Mouse (Mus musculus): Measurements from ENCODE around the gene Gm6657. TPM values are rescaled to one million over a fixed set of nuclear protein-coding genes. Genes with fewer than 3 reads are reported as not detected.

Gene Gm6657
- not detected in 2 replicates for polyA plus RNA-seq (2016; fragmentation: Nextera tagmentation; extraction: Ambion mirVana)

DNA sequence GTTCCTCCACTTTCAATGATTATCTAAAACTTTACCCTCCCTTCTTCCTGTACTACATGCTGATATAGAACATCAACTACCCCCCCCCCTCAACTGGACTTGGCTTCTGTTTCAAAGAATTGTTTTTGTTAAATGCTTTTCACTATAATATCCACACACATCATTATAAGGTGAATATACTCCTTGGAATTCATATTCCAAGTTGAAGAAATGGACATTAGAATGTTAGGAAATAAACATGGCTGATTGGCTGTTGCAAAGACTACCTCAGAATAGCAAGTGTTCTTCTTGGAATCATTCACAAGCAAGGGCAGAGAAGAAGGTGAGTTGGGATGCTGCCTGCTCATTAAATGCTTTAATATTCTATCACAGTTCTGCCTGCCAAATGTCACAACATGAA lies at the start of gene Gm6657:
Gene Gm6657 (plus strand): TSS at position 301 of the 400 bp plus-strand sequence.
- H3K4me2 ChIP-seq = no peak within 1 kb of the TSS
- 0 out of 2 replicates have a peak, but pooled peaks cover 4% of the 10 kb centered on the region for H3K9me3 ChIP-seq
- H3K36me3 ChIP-seq = no peaks in the 10 kb centered on the region

DNA sequence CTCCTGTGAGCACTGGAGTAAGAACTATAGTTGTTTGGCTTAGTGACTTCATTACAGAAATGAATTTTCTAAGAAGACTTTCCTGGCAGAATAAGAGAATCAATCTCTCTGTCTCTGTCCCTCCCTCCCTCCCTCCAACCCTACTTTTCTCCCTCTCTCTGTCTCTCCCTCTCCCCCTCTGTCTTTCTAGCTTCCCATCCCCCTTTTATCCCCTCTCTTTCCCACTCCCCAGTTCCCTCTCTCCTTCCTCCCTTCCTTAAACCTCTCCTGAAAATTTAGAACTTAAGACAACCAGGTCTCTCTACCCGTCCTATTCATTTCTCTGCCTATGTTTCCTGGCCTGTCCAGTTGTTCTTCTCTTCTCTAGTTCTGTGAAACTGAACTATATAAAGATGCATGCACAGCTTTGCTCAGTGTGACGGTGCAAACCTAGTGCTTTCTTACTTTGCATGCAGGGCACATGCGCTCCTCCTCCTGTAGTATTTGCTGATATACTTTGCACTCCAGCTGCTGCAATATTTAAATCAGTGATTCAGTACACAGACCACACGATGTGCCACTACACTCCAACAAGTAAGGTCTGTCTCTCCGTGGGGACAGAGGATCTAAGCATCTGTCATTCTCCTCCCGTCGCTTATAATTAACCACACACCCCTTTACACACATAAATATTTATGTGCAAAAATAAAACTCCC lies 40.6 kb upstream of the Gm6657 start:
- H3K27me3 ChIP-seq = no peaks in the 10 kb centered on the region
- 43% methylated on average over 7 of the region's 7 CpGs for WGBS
- H3K9ac ChIP-seq (replicated peaks) = no peak overlapping the region
- no peaks in the 10 kb centered on the region for H3K36me3 ChIP-seq
- ATAC-seq (ENCODE audit: insufficient number of reproducible peaks, insufficient read depth, low FRiP score, low TSS enrichment, low read depth) = no peak
- no peaks in the 10 kb centered on the region for H3K9me3 ChIP-seq
- H3K27ac ChIP-seq = no peak overlapping the region
- no peak overlapping the region for H3K4me2 ChIP-seq
- no peaks in the 10 kb centered on the region for H3K4me1 ChIP-seq (replicated peaks)
- no peak overlapping the region for H3K4me3 ChIP-seq (replicated peaks)

More for the DNA sequence above, at the start of gene Gm6657:
- Histone ChIP-seq H3K27ac (no peak within 1 kb of the TSS), H3K9ac (replicated peaks) (no peak within 1 kb of the TSS), H3K27me3 (no peaks in the 10 kb centered on the region), H3K4me1 (replicated peaks) (no peaks in the 10 kb centered on the region), H3K4me3 (replicated peaks) (no peak within 1 kb of the TSS)
- no peak for ATAC-seq (ENCODE audit: insufficient number of reproducible peaks, insufficient read depth, low FRiP score, low TSS enrichment, low read depth)

DNA sequence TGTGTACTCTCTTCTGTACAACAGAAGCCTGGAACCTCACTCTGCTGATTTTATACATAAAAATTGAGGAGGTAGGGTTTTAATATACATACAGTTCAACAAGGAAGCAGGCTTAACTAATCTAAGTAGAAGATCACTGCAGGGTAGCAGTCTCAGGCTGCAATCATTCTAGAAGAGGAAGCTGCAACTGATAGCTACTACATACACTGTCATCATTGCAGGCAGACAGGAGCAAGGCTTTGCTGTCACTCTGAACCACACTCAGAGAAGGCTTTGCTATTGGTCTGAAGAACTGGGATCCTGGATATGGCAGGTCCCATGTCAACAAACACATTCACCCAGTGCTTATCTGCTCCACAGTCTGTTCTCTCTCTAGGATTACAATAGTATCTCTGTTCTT lies 23.9 kb upstream of the Gm6657 start:
- Histone ChIP-seq H3K4me2 (no peak overlapping the region), H3K36me3 (no peaks in the 10 kb centered on the region), H3K9me3 (no peaks in the 10 kb centered on the region), H3K27ac (no peak overlapping the region), H3K4me3 (replicated peaks) (no peak overlapping the region), H3K27me3 (no peaks in the 10 kb centered on the region; the same call in 1 of the 2 replicates), H3K9ac (replicated peaks) (no peak overlapping the region), H3K4me1 (replicated peaks) (no peaks in the 10 kb centered on the region)
- no peak for ATAC-seq (ENCODE audit: insufficient number of reproducible peaks, insufficient read depth, low FRiP score, low TSS enrichment, low read depth)

DNA sequence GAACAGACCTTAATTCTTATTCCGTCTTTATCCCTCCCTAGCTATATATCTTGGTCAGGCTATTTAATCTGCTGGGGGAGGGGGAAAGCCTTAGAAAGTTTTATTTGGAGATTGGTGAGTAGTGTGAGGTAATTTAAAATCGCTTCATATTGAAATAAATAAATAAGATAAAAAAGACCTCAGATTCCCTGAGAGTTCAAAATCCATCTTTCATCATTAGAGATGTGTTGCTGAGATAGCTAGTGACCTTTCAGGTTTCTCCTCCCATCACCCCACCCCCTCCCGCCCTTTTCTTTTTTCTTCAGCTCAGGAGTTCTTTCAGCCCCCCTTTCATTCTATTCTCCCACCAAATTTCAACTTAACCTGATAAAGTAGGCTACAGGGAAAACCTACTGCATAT lies 20.1 kb upstream of the Gm6657 start:
- Histone ChIP-seq H3K9ac (replicated peaks) (no peak overlapping the region), H3K27ac (no peak overlapping the region), H3K4me3 (replicated peaks) (no peak overlapping the region), H3K27me3 (no peaks in the 10 kb centered on the region), H3K4me2 (no peak overlapping the region), H3K9me3 (no peaks in the 10 kb centered on the region), H3K4me1 (replicated peaks) (no peaks in the 10 kb centered on the region), H3K36me3 (no peaks in the 10 kb centered on the region)
- ATAC-seq (ENCODE audit: insufficient number of reproducible peaks, insufficient read depth, low FRiP score, low TSS enrichment, low read depth) = no peak
- WGBS = 78% methylated on average over 3 of the region's 3 CpGs

DNA sequence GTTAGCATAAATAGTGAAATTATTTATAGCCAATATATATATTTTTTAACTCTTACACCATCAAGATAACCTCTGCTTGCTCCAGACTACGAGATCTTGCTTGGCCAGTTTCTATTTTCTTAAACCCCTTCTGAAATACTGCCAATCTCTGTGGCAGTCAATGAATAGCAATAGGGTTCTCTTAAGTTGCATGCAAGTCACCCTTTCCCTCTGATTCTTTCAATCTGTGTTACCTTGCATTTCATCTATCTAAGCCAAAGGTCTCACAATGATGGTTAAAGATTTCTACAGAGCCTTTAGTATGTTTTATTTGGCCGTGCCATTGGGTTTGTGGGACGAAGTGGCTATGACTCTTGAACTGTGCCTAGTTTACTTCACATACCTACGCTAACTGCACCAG lies 19.4 kb upstream of the Gm6657 start:
- Histone ChIP-seq H3K4me1 (replicated peaks) (no peaks in the 10 kb centered on the region), H3K9me3 (no peaks in the 10 kb centered on the region), H3K4me2 (no peak overlapping the region), H3K27ac (no peak overlapping the region), H3K36me3 (no peaks in the 10 kb centered on the region), H3K27me3 (no peaks in the 10 kb centered on the region), H3K9ac (replicated peaks) (no peak overlapping the region), H3K4me3 (replicated peaks) (no peak overlapping the region)
- no peak for ATAC-seq (ENCODE audit: insufficient number of reproducible peaks, insufficient read depth, low FRiP score, low TSS enrichment, low read depth)
- 88% methylated on average over 4 of the region's 4 CpGs for WGBS

DNA sequence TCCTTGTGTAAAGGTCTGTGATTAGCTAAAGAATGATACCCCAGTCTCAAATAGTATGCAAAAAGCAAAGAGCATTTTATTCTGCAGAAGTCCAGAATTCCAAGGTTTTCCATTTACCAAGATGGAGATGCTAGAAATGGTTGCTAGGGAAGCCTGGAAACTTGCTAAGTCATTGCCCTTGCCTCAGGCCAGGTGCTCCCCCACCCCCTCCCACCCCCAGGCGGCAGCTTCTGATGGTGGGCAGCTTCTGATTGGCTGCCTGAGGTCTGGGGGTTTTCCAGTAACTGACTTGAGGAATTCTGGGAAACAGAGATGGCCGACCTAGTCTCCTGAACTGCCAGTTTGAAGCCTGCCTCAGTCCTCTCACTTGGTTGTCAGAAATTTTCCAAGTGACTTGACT lies 12.6 kb upstream of the Gm6657 start:
- Histone ChIP-seq H3K36me3 (no peaks in the 10 kb centered on the region), H3K9ac (replicated peaks) (no peak overlapping the region), H3K4me3 (replicated peaks) (no peak overlapping the region), H3K27ac (no peak overlapping the region), H3K4me1 (replicated peaks) (no peaks in the 10 kb centered on the region), H3K27me3 (no peaks in the 10 kb centered on the region), H3K4me2 (no peak overlapping the region), H3K9me3 (no peaks in the 10 kb centered on the region)
- 69% methylated on average over 2 of the region's 2 CpGs for WGBS
- no peak for ATAC-seq (ENCODE audit: insufficient number of reproducible peaks, insufficient read depth, low FRiP score, low TSS enrichment, low read depth)

DNA sequence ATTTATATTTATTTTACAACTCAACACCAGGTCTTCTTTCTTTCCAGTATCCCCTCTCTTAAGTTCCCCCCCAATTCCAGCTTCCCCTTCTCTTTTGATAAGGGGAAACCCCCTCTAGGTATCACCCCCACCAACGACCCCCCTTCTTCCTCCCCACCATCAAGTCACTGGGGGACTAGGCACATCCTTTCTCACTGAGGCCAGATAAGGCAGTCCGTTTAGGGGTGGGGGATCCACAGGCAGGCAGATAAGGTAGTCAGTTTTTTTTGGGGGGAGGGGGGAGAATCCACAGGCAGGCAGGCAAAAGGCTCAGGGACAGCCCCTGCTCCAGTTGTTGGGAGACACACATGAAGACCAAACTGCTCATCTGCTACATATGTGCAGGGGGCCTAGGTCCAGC lies 1.3 kb downstream of the Gm6657 start:
- Histone ChIP-seq H3K4me3 (replicated peaks) (no peak overlapping the region), H3K9me3 (0 out of 2 replicates have a peak, but pooled peaks cover 4% of the 10 kb centered on the region), H3K9ac (replicated peaks) (no peak overlapping the region), H3K4me2 (no peak overlapping the region), H3K4me1 (replicated peaks) (no peaks in the 10 kb centered on the region), H3K36me3 (no peaks in the 10 kb centered on the region), H3K27me3 (no peaks in the 10 kb centered on the region), H3K27ac (no peak overlapping the region)
- WGBS = 56% methylated on average over 2 of the region's 2 CpGs
- no peak for ATAC-seq (ENCODE audit: insufficient number of reproducible peaks, insufficient read depth, low FRiP score, low TSS enrichment, low read depth)

DNA sequence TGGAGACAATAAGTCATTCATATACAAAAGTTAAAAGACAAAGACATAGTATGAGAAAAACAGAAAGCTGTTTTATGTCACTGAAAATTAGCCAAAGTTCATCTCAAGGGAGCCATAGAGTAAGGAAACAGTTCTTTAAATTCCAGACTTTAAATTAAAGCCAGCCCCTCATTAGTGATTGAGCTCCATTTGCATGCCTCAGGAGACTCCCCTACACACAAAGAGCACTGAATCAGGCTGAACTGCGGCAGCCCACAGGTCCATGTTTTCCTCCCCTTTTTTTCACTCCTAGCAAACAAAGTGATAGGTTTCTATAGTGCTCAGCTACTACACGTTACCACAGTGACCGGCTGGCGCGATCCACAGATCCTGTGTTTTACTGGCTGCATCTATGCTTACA lies 9.6 kb downstream of the Gm6657 start:
- Histone ChIP-seq H3K27me3 (no peaks in the 10 kb centered on the region), H3K4me2 (no peak overlapping the region), H3K9me3 (no peaks in the 10 kb centered on the region), H3K9ac (replicated peaks) (no peak overlapping the region), H3K27ac (peak overlapping the region; percentile 68; the same call in 1 of the 2 replicates), H3K36me3 (no peaks in the 10 kb centered on the region), H3K4me3 (replicated peaks) (no peak overlapping the region), H3K4me1 (replicated peaks) (peaks cover 5% of the 10 kb centered on the region)
- peak; percentile 87 for ATAC-seq (ENCODE audit: insufficient number of reproducible peaks, insufficient read depth, low FRiP score, low TSS enrichment, low read depth)
- 56% methylated on average over 5 of the region's 5 CpGs for WGBS

DNA sequence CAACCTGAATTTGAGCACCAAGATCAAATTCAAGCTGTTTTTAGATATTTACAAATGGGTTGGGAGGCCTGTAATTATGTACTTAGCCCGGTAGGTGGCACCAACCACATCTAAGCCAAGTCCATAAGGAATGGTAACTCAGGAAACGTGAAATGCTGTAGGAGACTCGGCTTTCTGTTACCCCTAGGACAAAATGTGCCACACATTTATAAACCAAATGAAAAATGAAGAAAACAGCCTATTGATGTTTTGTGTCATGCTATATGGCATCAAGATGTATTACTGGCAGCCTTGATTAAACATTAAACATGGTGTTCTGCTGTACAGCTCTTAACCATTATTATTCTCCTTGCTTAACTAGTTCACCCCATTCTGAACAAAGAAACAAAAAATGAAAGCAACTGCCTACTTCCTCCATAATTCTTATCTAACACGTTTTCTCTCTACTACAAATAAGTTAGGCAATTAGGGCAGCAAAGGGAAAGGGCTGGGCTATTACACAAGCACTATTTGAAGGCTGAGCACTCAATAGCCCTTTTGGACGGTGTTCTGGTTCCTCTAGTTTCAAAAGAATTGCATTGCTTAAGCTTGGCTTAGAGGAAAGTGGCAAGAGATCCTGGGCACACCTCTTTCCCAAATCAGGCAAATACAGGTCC lies 12.0 kb downstream of the Gm6657 start:
- Histone ChIP-seq H3K9me3 (no peaks in the 10 kb centered on the region), H3K4me2 (0 out of 2 replicates have a peak overlapping the region, but pooled peaks have one; percentile 10), H3K27ac (no peak overlapping the region), H3K36me3 (no peaks in the 10 kb centered on the region), H3K4me3 (replicated peaks) (no peak overlapping the region), H3K27me3 (no peaks in the 10 kb centered on the region), H3K4me1 (replicated peaks) (peaks cover 5% of the 10 kb centered on the region), H3K9ac (replicated peaks) (no peak overlapping the region)
- ATAC-seq (ENCODE audit: insufficient number of reproducible peaks, insufficient read depth, low FRiP score, low TSS enrichment, low read depth) = no peak
- WGBS = 14% methylated on average over 5 of the region's 5 CpGs

DNA sequence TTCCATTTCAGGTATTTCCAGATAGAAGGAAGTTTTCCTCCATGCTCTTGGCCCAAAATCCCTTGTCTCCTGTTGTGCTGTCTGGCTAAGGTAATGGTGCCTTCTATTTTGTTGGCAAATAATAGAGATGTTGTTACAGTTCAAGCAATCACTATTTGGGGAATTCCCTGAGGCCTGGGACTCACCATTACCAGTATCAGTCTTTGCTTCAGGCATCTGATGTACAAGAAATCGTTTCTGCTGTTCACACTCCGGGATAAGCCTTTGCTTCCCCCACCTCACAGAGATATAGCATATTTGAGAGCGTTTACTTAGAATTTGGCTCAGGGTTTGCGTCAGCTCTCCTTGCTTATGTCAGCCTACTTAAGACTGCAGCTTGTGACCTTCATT lies 12.5 kb downstream of the Gm6657 start:
- Histone ChIP-seq H3K4me1 (replicated peaks) (peaks cover 5% of the 10 kb centered on the region), H3K9me3 (no peaks in the 10 kb centered on the region), H3K27me3 (no peaks in the 10 kb centered on the region), H3K9ac (replicated peaks) (no peak overlapping the region), H3K4me3 (replicated peaks) (no peak overlapping the region), H3K4me2 (no peak overlapping the region), H3K36me3 (no peaks in the 10 kb centered on the region), H3K27ac (no peak overlapping the region)
- WGBS = 82% methylated on average over 4 of the region's 4 CpGs
- no peak for ATAC-seq (ENCODE audit: insufficient number of reproducible peaks, insufficient read depth, low FRiP score, low TSS enrichment, low read depth)

DNA sequence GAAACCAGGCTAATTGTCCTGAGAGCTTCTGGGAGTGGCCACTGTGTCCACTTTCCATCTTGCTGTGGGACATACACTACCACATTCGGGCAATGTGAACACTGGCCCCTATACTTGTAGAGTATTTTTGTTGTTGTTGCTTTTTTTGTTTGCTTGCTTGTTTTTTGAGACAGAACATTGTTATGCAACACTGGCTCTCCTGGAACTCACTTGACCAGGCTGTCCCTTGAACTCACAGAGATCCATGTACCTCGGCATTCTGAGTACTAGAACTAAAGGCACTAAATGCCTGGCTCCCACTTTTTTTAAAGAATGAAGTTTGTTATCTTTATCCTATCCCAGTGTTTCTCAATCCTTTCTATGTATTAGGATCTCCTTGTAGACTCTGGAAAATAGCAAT lies 15.8 kb downstream of the Gm6657 start:
- 87% methylated on average over 2 of the region's 2 CpGs for WGBS
- Histone ChIP-seq H3K9ac (replicated peaks) (no peak overlapping the region), H3K4me2 (no peak overlapping the region), H3K36me3 (no peaks in the 10 kb centered on the region), H3K27me3 (no peaks in the 10 kb centered on the region), H3K27ac (no peak overlapping the region), H3K4me1 (replicated peaks) (no peaks in the 10 kb centered on the region), H3K4me3 (replicated peaks) (no peak overlapping the region), H3K9me3 (no peaks in the 10 kb centered on the region)
- no peak for ATAC-seq (ENCODE audit: insufficient number of reproducible peaks, insufficient read depth, low FRiP score, low TSS enrichment, low read depth)

DNA sequence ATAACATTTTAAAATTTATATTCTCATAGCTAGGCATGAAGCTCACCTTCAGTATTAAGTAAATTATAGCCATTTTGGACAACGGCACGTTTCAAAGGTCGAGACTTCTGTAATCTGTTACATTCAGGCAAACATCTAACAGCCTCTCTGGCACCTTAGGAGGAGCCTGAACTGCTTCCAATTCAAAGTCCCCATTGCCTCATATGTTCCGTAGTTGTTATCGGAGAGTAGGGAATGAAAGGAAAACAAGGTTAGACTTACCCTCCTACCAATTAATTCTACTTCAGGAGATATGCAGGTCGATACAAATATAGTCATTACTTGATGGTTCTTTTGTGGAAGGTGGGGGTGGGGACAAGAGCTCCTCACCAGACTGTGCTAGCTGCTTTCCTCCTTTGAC lies 21.4 kb downstream of the Gm6657 start:
- WGBS = 74% methylated on average over 6 of the region's 6 CpGs
- ATAC-seq (ENCODE audit: insufficient number of reproducible peaks, insufficient read depth, low FRiP score, low TSS enrichment, low read depth) = no peak
- Histone ChIP-seq H3K9me3 (no peaks in the 10 kb centered on the region), H3K27ac (no peak overlapping the region), H3K9ac (replicated peaks) (no peak overlapping the region), H3K4me1 (replicated peaks) (no peaks in the 10 kb centered on the region), H3K4me2 (no peak overlapping the region), H3K4me3 (replicated peaks) (no peak overlapping the region), H3K27me3 (no peaks in the 10 kb centered on the region), H3K36me3 (no peaks in the 10 kb centered on the region)

Measured in limb, embryonic 12.5 days (tissue).